Mouse (Mus musculus) fibroblast of lung, adult 2 months (primary cell): Measurements from ENCODE around the gene Itch.
"Not testable (repeated sequence)": the region's sequence is repeated elsewhere in the genome, so short reads cannot be mapped to it uniquely, and the experiment has no call there.

Source experiments
- DNase-seq: peaks from one replicate; pipeline ENCODE4 v3.0.0-alpha.2; 2011; ENCODE audit warnings: low read depth

The Itch gene

GRCm38 (mm10) chr2:155149296-155149695, 16.0 kb downstream of the Itch start:
- DNase-seq, result not testable (repeated sequence)

DNA sequence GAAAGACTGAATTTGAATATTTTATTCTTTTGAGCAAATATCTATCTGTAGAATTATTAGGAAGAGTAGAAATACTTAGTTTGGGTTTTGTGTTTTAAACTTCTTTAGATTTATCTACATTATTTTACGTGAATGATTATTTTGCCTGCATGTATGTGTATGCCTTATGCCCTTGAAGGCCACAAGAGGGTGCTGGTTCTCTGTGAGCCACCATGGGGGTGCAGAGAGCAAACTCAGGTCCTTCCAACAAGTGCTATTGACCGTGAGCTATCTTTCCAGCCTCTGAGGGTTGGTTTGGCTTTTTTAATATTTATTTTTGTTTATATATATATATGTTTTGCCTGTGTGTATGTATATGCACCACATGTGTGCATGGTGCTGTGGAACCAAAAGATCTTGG, 74.1 kb downstream of the Itch start:
- no peak for DNase-seq

GRCm38 (mm10) chr2:155223145-155223544, 89.8 kb downstream of the Itch start:
- DNase-seq, result no peak

- peak; percentile 73 for DNase-seq
Measured at GRCm38 (mm10) chr2:155224721-155225120, 91.4 kb downstream of the Itch start.

- no peak for DNase-seq
Measured at GRCm38 (mm10) chr2:155235746-155236361, 102.5 kb downstream of the Itch start.

GRCm38 (mm10) chr2:155236362-155236992, 103.2 kb downstream of the Itch start, which contains the start of gene Dynlrb1:
Gene Dynlrb1, plus strand, starts transcription at chr2:155236533.
- DNase-seq, result peak; percentile 97

- DNase-seq, result no peak
Measured at GRCm38 (mm10) chr2:155237276-155237675, 104.0 kb downstream of the Itch start.

DNA sequence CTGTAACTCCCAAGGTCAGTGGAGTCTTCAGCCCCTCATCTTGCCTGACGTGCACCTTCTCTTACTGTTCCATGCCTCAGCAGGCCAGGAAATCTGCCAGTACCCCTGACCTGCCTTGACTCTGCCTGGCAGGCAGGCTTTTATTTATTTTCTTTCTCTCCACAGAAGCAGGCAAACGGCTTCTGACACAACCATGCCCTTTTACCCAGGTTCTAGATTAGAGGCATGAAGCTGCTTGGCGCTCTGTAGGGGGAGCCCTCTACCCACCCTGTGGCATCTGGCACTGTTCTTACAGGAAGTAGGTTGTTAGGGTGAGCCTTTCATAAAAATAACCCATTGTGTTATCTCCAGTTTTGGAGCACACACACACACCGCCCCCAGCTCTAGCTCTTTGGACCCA, 107.6 kb downstream of the Itch start:
- peak; percentile 28 for DNase-seq

- DNase-seq, result peak; percentile 81
Measured at GRCm38 (mm10) chr2:155242296-155242855, 109.1 kb downstream of the Itch start.

DNA sequence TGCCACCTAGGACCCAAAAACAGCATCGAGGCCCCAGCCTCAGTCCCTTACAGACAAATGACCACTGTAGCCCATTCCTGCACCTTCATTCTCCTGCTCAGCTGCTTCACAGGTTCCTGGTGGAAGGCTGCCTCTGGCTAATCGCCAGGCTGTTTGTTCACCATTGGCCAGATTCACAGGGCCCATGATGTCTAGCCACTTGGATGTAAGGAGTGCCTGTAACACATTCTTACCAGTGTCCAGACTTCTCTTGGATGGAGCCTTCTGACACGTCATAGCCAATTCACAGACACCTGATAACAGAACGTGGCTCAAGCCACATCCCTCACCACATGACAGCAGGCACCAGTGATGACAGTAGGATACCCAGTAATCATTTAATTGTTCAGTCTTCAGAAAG, 112.9 kb downstream of the Itch start:
- DNase-seq, result no peak

- peak; percentile 70 for DNase-seq
Measured at GRCm38 (mm10) chr2:155248206-155248605, 114.9 kb downstream of the Itch start.

DNA sequence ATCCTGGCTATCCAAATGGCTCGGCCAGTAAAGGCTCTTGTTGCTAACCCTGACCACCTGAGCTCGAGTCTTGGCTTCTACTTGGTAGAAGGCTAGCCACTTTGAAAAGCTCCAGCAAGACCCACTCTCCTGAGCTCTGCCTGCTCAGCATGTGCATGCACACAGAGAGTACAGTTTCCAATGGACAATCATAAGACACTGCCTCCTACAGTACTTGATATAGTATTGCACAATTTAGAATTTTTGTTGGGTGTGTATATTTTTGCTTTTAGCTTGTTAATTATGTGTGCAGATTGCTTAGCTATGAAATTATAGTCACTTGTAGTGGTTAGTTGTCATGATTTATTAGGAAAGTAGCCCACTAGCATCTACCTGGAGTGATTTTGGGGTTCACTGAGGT, 115.4 kb downstream of the Itch start:
- DNase-seq, result no peak

GRCm38 (mm10) chr2:155249588-155249987, 116.3 kb downstream of the Itch start:
- no peak for DNase-seq

GRCm38 (mm10) chr2:155265526-155265925, 132.2 kb downstream of the Itch start:
- DNase-seq, result no peak

GRCm38 (mm10) chr2:155266896-155267295, 133.6 kb downstream of the Itch start:
- DNase-seq, result no peak

GRCm38 (mm10) chr2:155271957-155272356, 138.6 kb downstream of the Itch start:
- no peak for DNase-seq

GRCm38 (mm10) chr2:155272396-155273170, 139.3 kb downstream of the Itch start:
- DNase-seq, result no peak

- no peak for DNase-seq
Measured at GRCm38 (mm10) chr2:155273603-155274002, 140.3 kb downstream of the Itch start.

- DNase-seq, result peak; percentile 73
Measured at GRCm38 (mm10) chr2:155276195-155276594, 142.9 kb downstream of the Itch start, which contains the start of gene Map1lc3a. Gene Map1lc3a, plus strand, starts transcription at chr2:155276297.
